Mouse (Mus musculus) spleen, adult 2 months (tissue): ENCODE data around the gene Sgta.

Experiments used
- CTCF ChIP-seq: fragments of 200-500 bp; IDR thresholded peaks from 2 replicates; pipeline ENCODE4 v1.5.1; 2011; ENCODE audit warnings: mild to moderate bottlenecking, inconsistent platforms; ENCODE audit not compliant: insufficient read depth, insufficient read length, insufficient replicate concordance; ENCODE audit errors: extremely low read depth
- POLR2A ChIP-seq: fragments of 200-500 bp; IDR thresholded peaks from 2 replicates; pipeline ENCODE4 v1.6.1; 2011; ENCODE audit warnings: low read depth, low read length, inconsistent platforms

DNA sequence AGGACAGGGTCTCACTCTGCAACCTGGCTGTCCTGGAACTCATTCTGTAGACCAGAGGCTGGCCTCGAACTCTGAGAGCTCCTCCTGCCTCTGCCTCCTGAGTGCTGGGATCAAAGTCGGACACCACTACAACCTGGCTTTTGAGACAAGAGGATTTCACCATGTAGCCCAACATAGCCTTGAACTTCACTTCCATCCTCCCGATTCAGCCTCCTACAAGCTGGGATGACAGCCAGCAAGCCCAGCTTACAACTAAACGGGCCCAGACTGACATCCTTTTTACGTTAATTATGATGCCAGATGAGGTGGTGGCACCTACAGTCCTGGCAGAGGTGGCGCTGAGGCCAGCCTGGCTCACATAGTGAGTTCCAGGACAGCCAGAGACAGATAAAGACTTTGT, 1.1 kb downstream of the Sgta start:
- TF ChIP-seq CTCF (no peak), POLR2A (no peak)
